Mouse (Mus musculus): ENCODE data around the gene Drd4. TPM values are rescaled to one million over a fixed set of nuclear protein-coding genes. Genes with fewer than 3 reads are reported as not detected.

Gene Drd4
- total RNA-seq, 2 experiments from 2014 or later, result 0.18 TPM; not detected in 1

- DNase-seq, result no peak
Observed at GRCm38 (mm10) chr7:141292583-141293388, 980 bp downstream of the Drd4 start.

DNA sequence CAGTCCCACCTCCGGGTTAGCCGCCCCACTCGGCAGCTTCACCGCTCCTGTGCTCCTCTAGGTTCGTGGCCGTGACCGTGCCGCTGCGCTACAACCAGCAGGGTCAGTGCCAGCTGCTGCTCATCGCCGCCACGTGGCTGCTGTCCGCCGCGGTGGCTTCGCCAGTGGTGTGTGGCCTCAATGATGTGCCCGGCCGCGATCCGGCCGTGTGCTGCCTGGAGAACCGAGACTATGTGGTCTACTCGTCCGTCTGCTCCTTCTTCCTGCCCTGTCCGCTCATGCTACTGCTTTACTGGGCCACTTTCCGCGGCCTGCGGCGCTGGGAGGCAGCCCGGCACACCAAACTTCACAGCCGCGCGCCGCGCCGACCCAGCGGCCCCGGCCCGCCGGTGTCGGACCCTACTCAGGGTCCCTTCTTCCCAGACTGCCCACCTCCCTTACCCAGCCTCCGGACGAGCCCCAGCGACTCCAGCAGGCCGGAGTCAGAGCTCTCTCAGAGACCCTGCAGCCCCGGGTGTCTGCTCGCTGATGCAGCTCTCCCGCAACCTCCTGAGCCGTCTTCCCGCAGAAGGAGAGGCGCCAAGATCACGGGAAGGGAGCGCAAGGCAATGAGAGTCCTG lies 2.2 kb downstream of the Drd4 start:
- DNase-seq, result no peak

DNA sequence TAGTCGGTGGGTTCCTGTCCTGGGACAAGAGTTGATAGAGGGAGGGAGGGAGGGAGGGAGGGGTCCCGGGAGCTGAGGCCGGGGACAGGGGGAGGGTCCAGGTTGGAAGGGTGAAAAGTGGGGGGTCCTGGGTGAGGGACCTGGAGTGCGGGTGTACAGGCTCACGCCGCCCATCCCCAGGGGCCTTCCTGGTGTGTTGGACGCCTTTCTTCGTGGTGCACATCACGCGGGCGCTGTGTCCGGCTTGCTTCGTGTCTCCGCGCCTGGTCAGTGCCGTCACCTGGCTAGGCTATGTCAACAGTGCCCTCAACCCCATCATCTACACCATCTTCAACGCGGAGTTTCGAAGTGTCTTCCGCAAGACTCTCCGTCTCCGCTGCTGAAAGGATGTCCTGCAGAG lies 2.7 kb downstream of the Drd4 start:
- no peak for DNase-seq

DNA sequence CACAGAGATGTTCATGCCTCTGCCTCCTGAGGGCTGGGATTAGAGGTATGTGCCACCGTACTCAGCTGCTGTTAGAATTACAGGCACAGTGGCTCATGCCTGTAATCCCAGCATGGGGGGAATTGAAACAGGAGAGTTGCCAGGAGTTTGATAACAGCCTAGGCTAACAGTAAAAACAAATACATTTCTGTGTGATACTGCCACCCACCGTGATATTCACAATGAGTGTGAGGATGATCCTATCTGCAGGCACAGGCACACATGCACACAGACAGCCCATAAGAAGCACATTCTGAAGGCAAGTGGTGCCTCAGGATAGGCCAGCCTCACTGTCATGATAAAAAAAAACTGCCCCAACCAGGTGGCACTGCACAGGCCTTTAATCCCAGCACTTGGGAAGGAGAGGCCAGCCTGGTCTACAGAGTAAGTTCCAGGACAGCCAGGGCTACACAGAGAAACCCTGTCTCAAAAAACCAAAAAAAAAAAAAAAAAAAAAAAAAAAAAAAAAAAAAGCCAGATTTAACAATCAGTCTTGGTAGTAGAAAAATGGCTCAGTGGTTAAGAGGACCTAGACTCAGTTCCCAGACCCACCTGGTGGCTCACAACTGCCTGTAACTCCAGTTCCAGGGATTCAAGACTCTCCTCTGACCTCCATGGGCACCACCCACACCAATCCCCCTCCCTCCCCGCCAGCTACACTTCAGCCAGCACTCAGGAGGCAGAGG lies 6.3 kb downstream of the Drd4 start:
- no peak for DNase-seq

- DNase-seq, result no peak
Observed at GRCm38 (mm10) chr7:141299175-141299574, 7.4 kb downstream of the Drd4 start.

DNA sequence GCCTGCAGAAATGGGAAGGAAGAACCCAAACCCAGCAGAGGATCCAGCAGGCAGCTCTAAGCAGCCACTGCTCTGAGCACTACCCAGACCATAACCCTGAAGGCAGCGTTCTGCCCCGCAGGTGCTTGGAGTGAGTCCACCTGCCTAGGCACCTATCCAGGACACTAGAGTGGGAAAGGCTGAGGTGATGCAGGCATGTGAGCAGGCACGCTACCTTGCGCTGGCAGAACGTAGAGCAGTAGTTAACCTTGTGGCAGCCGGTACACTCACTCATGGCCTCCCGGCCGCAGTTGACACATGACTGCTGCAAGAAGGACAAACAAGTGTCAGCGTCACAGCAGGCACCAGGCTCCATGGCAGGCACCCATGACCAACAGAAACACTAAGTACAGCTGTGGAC lies 9.6 kb downstream of the Drd4 start:
- no peak for DNase-seq

DNA sequence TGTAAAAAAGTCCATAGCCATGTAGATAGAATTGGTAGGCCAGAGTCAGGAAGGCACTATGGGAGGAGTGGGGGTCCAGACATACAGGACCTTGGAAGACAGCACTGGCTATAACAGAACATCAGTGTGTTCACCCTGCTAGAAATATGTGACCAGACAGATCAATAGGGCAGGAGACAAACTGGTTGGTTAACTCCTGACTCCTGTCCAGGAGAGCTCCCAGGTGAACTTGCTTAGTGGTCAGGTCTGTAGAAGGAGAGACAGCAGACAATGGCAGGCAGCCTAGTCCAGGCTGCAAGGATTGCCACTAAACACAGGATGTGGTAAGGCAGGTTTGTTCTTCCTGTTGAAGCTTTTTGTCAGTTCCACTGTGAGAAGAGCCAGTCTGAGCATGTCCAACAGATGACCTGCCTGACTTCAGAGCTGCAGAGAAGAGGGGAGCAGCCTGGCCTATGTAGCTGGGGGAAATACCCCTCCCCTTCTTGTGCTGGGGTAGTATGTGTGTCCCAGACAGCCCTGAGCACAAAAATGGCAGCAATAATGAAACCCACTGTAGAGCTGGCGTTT lies 11.0 kb downstream of the Drd4 start:
- DNase-seq, result no peak

- DNase-seq, result no peak
Observed at GRCm38 (mm10) chr7:141304537-141304936, 12.7 kb downstream of the Drd4 start.

DNA sequence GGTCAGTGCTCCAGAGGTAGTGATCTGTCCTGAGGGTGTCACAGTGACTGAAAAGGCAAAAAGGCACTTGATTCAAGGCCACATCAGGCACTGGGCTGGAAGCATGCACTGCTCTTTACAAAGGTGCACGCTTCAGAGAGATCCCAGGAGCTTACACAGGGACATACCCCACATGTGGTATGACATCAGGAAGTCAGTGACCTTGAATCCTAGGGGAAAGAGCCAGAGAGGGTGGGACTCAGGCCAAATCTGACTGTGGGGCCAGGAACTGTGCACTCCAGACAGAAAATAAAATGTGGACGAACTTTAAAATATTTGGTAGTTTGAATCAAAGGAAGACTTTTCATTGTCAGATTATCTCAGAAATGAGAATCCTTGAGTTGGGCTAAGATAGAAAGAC lies 22.6 kb downstream of the Drd4 start:
- no peak for DNase-seq

DNA sequence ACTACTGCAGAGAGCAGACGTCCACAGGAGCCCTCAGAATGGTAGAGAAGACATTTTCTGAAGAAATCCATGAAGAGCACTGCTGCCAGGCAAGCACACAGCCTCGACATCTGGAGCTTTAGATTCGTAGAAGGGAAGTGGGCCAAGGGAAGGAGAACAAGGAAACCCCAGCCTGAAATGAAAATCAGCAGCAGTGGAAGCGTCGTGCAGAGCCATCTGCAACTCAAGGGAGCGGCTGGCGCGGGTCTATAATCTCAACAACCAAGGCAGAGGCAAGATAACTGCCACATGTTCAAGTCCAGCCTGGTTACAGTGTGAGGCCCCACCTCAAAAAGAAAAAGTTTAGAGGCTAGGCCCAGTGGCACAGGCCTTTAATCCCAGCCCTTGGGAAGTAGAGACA lies 23.3 kb downstream of the Drd4 start:
- DNase-seq, result no peak

DNA sequence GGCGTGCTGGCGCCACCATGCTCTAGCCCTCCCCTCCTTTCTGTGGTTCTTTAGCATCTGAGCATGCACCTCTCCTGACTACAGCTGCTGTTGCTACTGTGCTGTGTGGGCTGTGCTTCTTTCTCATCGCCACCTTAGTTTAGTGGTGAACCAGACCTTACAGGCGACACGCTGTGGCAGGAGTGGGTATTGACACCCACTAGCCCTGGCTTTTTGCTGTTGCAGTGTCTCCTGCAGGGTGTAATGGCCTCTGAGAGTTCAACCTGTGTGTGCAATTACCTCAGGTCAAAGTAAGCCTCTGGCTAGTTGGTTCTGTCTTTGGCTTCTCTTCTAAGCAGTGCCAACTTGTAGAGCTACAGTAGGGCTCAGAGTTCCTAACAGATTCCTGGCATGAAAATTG lies 24.2 kb downstream of the Drd4 start:
- DNase-seq, result no peak

GRCm38 (mm10) chr7:141317619-141318132 lies 25.9 kb downstream of the Drd4 start:
- no peak for DNase-seq

DNA sequence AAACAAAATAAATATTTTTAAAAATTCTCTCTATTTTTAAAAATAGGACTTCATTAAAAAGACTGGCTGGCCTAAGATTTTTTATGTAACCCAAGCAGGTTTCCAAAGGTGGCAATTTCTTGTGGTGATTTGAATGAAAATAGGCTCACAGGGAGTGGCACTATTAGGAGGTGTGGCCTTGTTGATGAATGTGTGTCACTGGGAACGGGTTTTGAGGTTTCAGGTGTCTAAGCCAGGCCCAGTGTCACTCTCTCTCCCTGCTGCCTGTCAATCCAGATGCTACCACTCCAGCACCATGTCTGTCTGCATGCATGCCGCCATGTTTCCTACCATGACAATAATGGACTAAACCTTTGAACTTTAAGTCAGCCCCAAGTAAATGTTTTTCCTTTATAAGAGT lies 27.6 kb downstream of the Drd4 start:
- DNase-seq, result no peak

GRCm38 (mm10) chr7:141324686-141325085 lies 32.9 kb downstream of the Drd4 start:
- DNase-seq, result no peak

DNA sequence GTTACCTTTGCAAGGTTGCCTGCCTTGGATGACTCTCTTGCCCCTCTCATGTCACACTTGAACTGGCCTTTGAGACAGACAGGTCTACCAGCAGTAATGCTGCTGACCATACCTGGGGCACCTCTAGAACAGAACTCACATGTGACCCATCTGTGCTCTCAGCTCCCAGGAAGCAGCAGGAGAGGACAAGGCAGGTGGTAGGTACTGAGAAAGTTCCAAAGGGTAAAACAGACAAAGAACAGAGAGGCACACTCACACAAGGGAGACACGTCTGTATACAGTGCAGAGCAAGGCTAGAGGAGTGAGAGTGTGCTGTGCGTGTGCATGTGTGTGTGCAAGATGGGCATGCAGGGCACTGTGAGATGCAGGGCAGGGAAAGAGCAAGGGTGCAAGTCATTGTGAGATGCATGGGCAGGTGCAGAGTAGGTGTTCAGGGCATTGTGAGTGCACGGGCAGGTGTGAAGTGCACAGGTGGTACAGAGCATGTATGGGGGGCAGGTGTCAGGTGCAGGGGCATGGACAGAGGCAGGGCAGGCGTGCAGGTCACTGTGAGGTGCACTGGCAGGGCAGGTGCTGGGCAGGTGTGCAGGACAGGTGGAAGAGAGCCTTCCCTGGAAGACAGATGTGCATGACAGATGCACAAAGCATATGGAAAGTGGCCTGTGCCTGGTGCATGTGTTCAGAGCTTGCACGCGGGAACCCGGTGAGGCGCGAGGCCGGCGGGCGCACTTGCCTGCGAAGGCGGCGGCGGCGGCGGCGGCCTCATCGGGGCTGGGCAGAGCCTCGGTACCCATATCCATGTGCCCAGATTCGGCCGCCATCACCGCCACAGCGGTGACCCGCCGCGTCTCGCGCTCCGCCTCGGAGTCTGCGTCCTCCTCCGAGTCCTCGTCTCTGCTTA lies 35.0 kb downstream of the Drd4 start:
- DNase-seq, result peak in 1 of 2 experiments; percentile 16

DNA sequence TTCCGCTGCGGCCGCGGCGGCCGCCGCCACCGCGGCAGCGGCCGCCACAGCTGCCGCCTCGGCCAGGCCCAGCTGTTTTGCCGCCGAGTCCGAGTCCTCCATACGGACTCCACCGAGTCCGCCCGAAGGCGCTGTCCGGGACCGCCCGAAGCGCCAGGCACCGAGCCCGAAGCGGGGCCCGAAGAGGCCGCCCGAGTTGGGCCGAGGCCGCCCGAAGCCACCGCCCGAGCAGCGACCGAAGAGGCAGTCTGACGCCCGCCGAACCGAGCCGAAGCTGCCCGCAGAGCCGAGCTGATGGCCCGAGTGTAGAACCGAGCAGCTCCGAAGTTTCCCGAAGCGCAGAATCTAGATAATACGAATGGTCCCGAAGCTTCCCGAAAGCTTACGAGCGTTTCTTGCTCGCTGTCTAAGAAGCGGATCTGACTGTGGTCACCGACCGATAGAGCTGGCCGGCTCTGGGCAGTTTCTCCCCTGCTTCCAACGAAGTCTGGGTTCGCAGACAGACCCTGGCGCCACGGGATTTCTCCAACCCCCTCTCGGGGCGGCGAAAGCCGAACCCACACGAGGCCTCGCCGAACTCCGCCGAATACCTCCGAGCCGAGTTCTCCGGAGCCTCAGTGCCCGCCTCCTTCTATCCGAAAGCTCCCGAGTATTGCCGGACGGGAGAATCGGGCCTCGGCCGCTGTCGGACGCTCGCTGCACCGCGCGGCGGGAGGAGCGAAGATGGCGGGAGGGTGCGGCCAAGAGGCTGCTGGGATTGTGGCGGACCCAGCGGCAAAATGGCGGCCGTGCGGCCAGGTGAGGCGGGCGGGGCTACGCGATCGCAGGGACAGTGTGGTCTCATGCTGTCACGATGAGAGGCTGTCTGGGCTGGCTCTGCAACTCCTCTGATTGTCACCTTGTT lies 35.9 kb downstream of the Drd4 start, which contains the start of the genes Deaf1 and Tmem80:
Gene Deaf1, minus strand, starts transcription at position 222 of the 904 bp plus-strand sequence.
Gene Tmem80, plus strand, starts transcription at position 271 of the 904 bp plus-strand sequence.
- DNase-seq, result peak; percentile 99

- no peak for DNase-seq
Observed at GRCm38 (mm10) chr7:141328373-141328990, 36.7 kb downstream of the Drd4 start.

- DNase-seq, result no peak
Observed at GRCm38 (mm10) chr7:141330706-141331105, 38.9 kb downstream of the Drd4 start.

DNA sequence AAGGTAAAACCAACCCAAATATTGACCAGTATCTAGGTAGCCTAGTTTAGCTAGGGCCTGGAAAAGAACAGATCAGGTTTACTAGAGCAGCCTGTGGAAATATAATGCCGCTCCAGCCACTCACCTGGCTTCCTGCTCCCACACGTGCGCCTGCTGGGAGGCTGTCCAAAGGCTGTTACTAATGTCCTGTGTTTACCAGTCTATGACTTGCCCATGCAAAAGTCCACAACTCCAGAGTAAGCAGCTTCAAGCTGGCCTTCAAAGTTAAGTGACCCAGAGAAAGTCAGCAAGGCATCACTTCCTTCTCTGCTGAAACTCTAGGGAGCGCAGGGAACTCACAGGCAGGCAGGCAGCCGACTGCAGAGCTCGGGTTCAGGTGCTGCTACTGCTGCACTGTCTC lies 40.2 kb downstream of the Drd4 start:
- no peak for DNase-seq

DNA sequence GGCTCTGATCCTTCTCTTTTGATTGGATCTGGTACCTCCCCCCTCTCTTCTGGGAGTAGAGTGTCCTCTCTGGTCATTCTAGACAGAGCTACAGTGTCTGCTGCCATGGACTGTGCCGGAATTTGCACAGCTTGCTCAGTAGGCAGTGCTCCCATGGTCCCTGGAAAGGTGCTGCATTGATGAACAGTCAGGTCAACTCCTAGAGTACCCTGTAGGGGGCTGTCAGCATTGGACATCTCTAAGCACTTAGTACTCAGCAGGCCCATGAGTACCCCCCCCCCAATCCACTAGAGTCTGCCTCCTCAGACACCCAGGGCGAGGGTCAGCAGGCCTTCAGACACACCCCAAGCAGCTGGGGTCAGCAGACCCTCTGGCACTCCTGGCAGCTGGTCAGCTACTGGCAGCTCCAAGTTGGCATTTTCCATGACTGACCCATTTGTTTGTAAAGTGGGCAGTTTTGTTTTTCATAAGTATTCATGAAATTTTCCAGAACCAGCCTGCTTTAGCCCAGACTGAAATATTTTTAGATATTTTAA lies 43.3 kb downstream of the Drd4 start:
- DNase-seq, result no peak

Measured in layer of hippocampus, postnatal 36 days (tissue).